Mouse (Mus musculus): ENCODE measurements at regions not wholly inside any gene's neighbourhood (a gene's known extent, or its start where the extent isn't known, plus 50 kb on each side); places are given as distances from the start of the nearest gene placed in this dataset.
"Not testable (repeated sequence)": the region's sequence is repeated elsewhere in the genome, so short reads cannot be mapped to it uniquely, and the experiment has no call there.

DNA sequence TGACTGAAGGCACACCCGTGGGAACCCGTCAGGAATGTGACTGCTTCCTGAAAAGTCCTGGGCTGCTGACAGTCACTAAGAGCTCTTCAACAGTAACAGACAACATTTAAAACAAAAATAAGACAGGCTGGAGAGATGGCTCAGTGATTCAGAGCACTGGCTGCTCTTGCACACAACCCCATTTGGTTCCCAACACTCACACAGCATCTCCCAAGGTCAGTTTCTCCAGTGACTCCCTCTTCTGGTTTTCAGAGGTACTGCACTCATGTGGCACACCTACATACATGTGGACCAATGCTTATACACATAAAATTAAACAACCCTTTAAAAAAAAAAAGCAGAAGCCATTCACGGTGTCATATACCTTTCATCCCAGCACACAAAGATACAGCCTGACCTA lies 305.8 kb upstream of the Asap2 start:
- DNase-seq (ENCODE audit: low read depth, low spot score): peak; percentile 13
- H3K9me3 ChIP-seq (ENCODE audit: control insufficient read depth, insufficient read depth, low read depth, low read length); H3K36me3 ChIP-seq (ENCODE audit: control insufficient read depth, insufficient read depth, low read length, poor library complexity, severe bottlenecking); H3K9ac ChIP-seq (ENCODE audit: insufficient read depth, low read depth, low read length, poor library complexity, severe bottlenecking); H3K27ac ChIP-seq (ENCODE audit: insufficient read depth, low read depth, low read length, poor library complexity, severe bottlenecking); H3K4me1 ChIP-seq (ENCODE audit: control insufficient read depth in 2 of 2, insufficient read depth in 2 of 2, low read length in 2 of 2, poor library complexity in 1 of 2); H3K4me3 ChIP-seq (ENCODE audit: insufficient read depth in 1 of 2, low read depth in 1 of 2, low read length in 2 of 2, poor library complexity in 1 of 2, severe bottlenecking in 1 of 2): not testable (repeated sequence)
- in situ Hi-C loops (cut with MboI; ENCODE audit: low sequenced_read_pairs in 2 of 2, unreplicated experiment in 2 of 2): loop anchor here in 1 of 2 experiments (25.0 kb wide), 2 partner anchors 103 to 178 kb away; no protein-coding TSS in a partner anchor

DNA sequence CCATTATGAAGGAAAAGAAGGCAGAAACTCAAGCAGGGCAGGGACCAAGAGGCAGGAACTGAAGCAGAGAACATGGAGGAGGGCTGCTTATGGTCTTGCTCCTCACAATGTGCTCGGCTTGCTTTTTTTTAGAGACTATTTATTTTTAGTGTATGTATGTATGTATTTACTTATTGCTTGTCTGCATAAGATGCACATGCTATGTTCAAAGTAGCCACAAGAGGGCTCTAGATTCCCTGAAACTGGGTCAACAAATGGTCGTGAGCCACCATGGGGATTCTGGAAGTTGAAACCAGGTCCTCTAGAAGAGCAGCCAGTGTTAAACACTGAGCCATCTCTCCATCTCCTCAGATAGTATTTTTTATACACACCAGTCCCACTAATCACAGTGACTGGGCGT lies 293.0 kb upstream of the Asap2 start:
- not testable (repeated sequence) for H3K4me1 ChIP-seq (ENCODE audit: control insufficient read depth in 2 of 2, insufficient read depth in 2 of 2, low read length in 2 of 2, poor library complexity in 1 of 2); H3K4me3 ChIP-seq (ENCODE audit: insufficient read depth in 1 of 2, low read depth in 1 of 2, low read length in 2 of 2, poor library complexity in 1 of 2, severe bottlenecking in 1 of 2); H3K36me3 ChIP-seq (ENCODE audit: control insufficient read depth, insufficient read depth, low read length, poor library complexity, severe bottlenecking); H3K27ac ChIP-seq (ENCODE audit: insufficient read depth, low read depth, low read length, poor library complexity, severe bottlenecking); H3K9ac ChIP-seq (ENCODE audit: insufficient read depth, low read depth, low read length, poor library complexity, severe bottlenecking); H3K9me3 ChIP-seq (ENCODE audit: control insufficient read depth, insufficient read depth, low read depth, low read length)
- in situ Hi-C loops (cut with MboI; ENCODE audit: low sequenced_read_pairs in 2 of 2, unreplicated experiment in 2 of 2): loop anchor here in 1 of 2 experiments (25.0 kb wide), 2 partner anchors 90 to 165 kb away; no protein-coding TSS in a partner anchor
- DNase-seq (ENCODE audit: low read depth, low spot score): peak; percentile 21
